Mouse (Mus musculus) forebrain, embryonic 15.5 days (tissue): ENCODE results near the gene Slit3. TPM values are rescaled to one million over a fixed set of nuclear protein-coding genes. Genes with fewer than 3 reads are reported as not detected.
A peak's percentile ranks its signal among the peaks of the same experiment; 100 is the strongest.

Experiments
- ATAC-seq: fragments of 200-750 bp; cut with Nextera tagmentation; replicated peaks from 2 replicates; pipeline ENCODE4 v1.8.0; 2017; ENCODE audit warnings: mild to moderate bottlenecking, moderate TSS enrichment, moderate library complexity
- H3K27ac ChIP-seq: fragments of 300-500 bp; sonication (generic); replicated peaks from 2 replicates; pipeline ENCODE4 v1.5.1; 2015; ENCODE audit warnings: mild to moderate bottlenecking, inconsistent platforms
- H3K27me3 ChIP-seq: fragments of 300-500 bp; sonication (generic); 2 replicates; pipeline ENCODE4 v1.6.1; 2015; ENCODE audit warnings: inconsistent platforms
- H3K36me3 ChIP-seq: fragments of 300-500 bp; sonication (generic); 2 replicates; pipeline ENCODE4 v1.6.1; 2015; ENCODE audit warnings: mild to moderate bottlenecking, inconsistent platforms
- H3K4me1 ChIP-seq: fragments of 300-500 bp; sonication (generic); 2 replicates; pipeline ENCODE4 v1.6.1; 2015; ENCODE audit warnings: inconsistent platforms
- H3K4me2 ChIP-seq: fragments of 300-500 bp; sonication (generic); replicated peaks from 2 replicates; pipeline ENCODE4 v1.6.1; 2015; ENCODE audit warnings: mild to moderate bottlenecking, inconsistent platforms
- H3K4me3 ChIP-seq: fragments of 300-500 bp; sonication (generic); 2 replicates; pipeline ENCODE4 v1.5.1; 2015; ENCODE audit warnings: mild to moderate bottlenecking, inconsistent platforms
- H3K9ac ChIP-seq: fragments of 300-500 bp; sonication (generic); replicated peaks from 2 replicates; pipeline ENCODE4 v1.6.1; 2015; ENCODE audit warnings: mild to moderate bottlenecking, inconsistent platforms
- H3K9me3 ChIP-seq: fragments of 300-500 bp; sonication (generic); 2 replicates; pipeline ENCODE4 v1.6.1; 2016; ENCODE audit warnings: inconsistent platforms
- WGBS: fragments of 180-500 bp; shearing (Covaris S2); methylation state at CpG from one replicate; pipeline ENCODE4 v1.1.7; 2015; ENCODE audit warnings: mixed read lengths; 5-methylcytosine and 5-hydroxymethylcytosine counted together
- polyA plus RNA-seq: library from polyadenylated mRNA; unstranded; fragments of >200 nt; fragmentation: Nextera tagmentation; extraction: Ambion mirVana; gene quantifications from 2 replicates; pipeline ENCODE4 v1.2.1, GENCODE M21; 2015

Slit3 gene
- polyA plus RNA-seq, 1 experiment from 2014 or later: 6.4 TPM

- no peak for ATAC-seq
- peaks cover 25% of the 10 kb centered on the region; the same call in 1 of the 2 replicates for H3K27me3 ChIP-seq
- H3K4me2 ChIP-seq: no peak overlapping the region
- no peak overlapping the region for H3K4me3 ChIP-seq
- no peaks in the 10 kb centered on the region for H3K9me3 ChIP-seq
- 72% methylated on average over 4 of the region's 4 CpGs for WGBS
- H3K4me1 ChIP-seq: peaks cover 7% of the 10 kb centered on the region
- H3K9ac ChIP-seq: no peak overlapping the region
- H3K27ac ChIP-seq: no peak overlapping the region
- H3K36me3 ChIP-seq: no peaks in the 10 kb centered on the region
Measured at GRCm38 (mm10) chr11:35505316-35505715, 384.3 kb downstream of the Slit3 start.

GRCm38 (mm10) chr11:35505817-35506216 is 384.8 kb downstream of the Slit3 start:
- Histone ChIP-seq H3K36me3 (no peaks in the 10 kb centered on the region), H3K9me3 (no peaks in the 10 kb centered on the region), H3K27ac (no peak overlapping the region), H3K4me2 (no peak overlapping the region), H3K4me1 (peaks cover 7% of the 10 kb centered on the region), H3K4me3 (no peak overlapping the region), H3K27me3 (peaks cover 21% of the 10 kb centered on the region; the same call in 1 of the 2 replicates), H3K9ac (no peak overlapping the region)
- no peak for ATAC-seq
- 33% methylated on average over 9 of the region's 9 CpGs for WGBS

- H3K9ac ChIP-seq: no peak overlapping the region
- no peak overlapping the region for H3K4me2 ChIP-seq
- peaks cover 14% of the 10 kb centered on the region; the same call in 1 of the 2 replicates for H3K27me3 ChIP-seq
- H3K36me3 ChIP-seq: no peaks in the 10 kb centered on the region
- H3K4me1 ChIP-seq: peaks cover 12% of the 10 kb centered on the region
- H3K9me3 ChIP-seq: no peaks in the 10 kb centered on the region
- no peak overlapping the region for H3K4me3 ChIP-seq
- 25% methylated on average over 9 of the region's 9 CpGs for WGBS
- H3K27ac ChIP-seq: no peak overlapping the region
- no peak for ATAC-seq
Measured at GRCm38 (mm10) chr11:35507781-35508390, 386.9 kb downstream of the Slit3 start.

DNA sequence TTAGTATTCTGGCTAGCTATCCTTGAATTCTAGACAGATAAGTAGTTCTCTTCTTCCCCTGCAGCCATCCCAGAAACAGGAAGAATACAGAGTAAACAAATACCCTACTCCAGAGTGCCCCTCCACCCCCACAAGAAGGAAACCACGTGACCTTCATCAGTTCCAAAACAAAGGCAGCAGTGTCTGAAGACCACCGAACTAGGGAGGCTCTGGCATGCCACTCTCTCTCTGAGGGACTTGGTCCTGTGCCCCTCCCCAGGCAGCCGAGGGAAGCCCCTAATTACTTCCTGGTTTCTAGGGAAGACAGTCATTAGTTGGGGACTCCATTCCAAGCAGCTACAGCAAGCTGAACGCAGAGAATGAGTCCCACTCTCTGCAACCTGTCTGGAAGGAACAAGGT is 391.7 kb downstream of the Slit3 start:
- 4% methylated on average over 4 of the region's 4 CpGs for WGBS
- Histone ChIP-seq H3K9me3 (no peaks in the 10 kb centered on the region), H3K4me2 (no peak overlapping the region), H3K27me3 (0 out of 2 replicates have a peak, but pooled peaks cover 7% of the 10 kb centered on the region), H3K36me3 (no peaks in the 10 kb centered on the region), H3K27ac (no peak overlapping the region), H3K4me1 (peaks cover 17% of the 10 kb centered on the region), H3K9ac (no peak overlapping the region), H3K4me3 (no peak overlapping the region)
- peak; percentile 55; the same call in 1 of the 2 replicates for ATAC-seq

GRCm38 (mm10) chr11:35513343-35513742 is 392.3 kb downstream of the Slit3 start:
- H3K4me3 ChIP-seq: no peak overlapping the region
- peaks cover 13% of the 10 kb centered on the region for H3K4me1 ChIP-seq
- no peaks in the 10 kb centered on the region for H3K9me3 ChIP-seq
- no peaks in the 10 kb centered on the region for H3K36me3 ChIP-seq
- peak; percentile 49; the same call in 1 of the 2 replicates for ATAC-seq
- 0 out of 2 replicates have a peak overlapping the region, but pooled peaks have one; percentile 12 for H3K27ac ChIP-seq
- WGBS: 5% methylated on average over 6 of the region's 6 CpGs
- 0 out of 2 replicates have a peak, but pooled peaks cover 7% of the 10 kb centered on the region for H3K27me3 ChIP-seq
- no peak overlapping the region for H3K9ac ChIP-seq
- H3K4me2 ChIP-seq: no peak overlapping the region

GRCm38 (mm10) chr11:35522802-35523452 is 401.9 kb downstream of the Slit3 start:
- Histone ChIP-seq H3K9ac (no peak overlapping the region), H3K27me3 (peaks cover 14% of the 10 kb centered on the region), H3K27ac (no peak overlapping the region), H3K4me3 (no peak overlapping the region), H3K36me3 (no peaks in the 10 kb centered on the region), H3K4me2 (no peak overlapping the region), H3K4me1 (peaks cover 18% of the 10 kb centered on the region), H3K9me3 (no peaks in the 10 kb centered on the region)
- no peak for ATAC-seq
- 39% methylated on average over 10 of the region's 10 CpGs for WGBS

DNA sequence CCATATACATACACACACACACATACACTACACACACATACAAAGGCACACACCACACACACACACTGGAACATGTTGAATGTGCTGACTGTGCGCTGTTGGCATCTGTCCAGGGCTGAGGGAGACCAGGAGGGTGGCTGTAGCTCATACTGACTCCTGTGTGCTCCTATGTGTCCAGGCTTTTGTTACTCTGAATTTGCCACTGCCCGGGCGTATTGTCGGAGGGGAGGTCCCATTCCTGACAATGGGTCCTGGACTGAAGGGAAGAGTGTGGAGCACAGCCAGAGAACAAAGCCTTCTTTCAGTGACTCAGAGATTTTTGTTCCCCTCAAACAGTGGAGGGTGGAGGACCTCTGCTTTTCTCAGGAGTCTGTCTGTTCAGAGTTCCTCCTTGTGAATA is 402.7 kb downstream of the Slit3 start:
- Histone ChIP-seq H3K9me3 (no peaks in the 10 kb centered on the region), H3K4me3 (no peak overlapping the region), H3K27ac (no peak overlapping the region), H3K4me2 (no peak overlapping the region), H3K27me3 (peaks cover 14% of the 10 kb centered on the region), H3K36me3 (no peaks in the 10 kb centered on the region), H3K9ac (no peak overlapping the region), H3K4me1 (peaks cover 23% of the 10 kb centered on the region)
- ATAC-seq: no peak
- WGBS: 21% methylated on average over 4 of the region's 4 CpGs

DNA sequence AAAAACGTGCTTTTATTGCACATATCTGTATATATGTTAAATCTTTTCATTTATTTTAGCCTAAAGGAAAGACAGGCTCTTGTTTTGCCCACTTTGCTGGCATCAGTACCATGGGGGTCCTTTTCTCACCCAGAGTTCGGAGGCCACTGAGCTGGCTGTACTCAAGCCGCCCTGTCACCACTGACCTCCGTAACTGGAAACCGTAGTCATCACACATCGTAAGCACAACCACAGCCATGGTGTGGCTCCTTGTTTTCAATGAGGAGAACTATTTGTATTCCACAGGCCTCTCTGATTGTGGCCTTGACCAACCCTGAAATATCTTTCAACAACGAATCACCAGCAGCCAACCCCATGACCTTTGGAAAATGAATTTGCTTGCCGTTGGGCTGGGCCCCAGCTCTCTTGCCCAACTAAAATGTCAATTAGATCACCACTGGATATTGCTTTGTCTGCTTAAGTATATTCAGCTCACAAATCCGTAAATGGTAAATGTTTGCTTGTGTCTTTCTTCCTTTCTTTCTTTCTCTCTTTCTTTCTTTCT is 405.3 kb downstream of the Slit3 start:
- Histone ChIP-seq H3K4me2 (no peak overlapping the region), H3K36me3 (no peaks in the 10 kb centered on the region), H3K27ac (no peak overlapping the region), H3K9ac (no peak overlapping the region), H3K27me3 (peaks cover 22% of the 10 kb centered on the region), H3K4me3 (no peak overlapping the region), H3K9me3 (no peaks in the 10 kb centered on the region), H3K4me1 (peaks cover 23% of the 10 kb centered on the region)
- 77% methylated on average over 9 of the region's 9 CpGs for WGBS
- no peak for ATAC-seq

DNA sequence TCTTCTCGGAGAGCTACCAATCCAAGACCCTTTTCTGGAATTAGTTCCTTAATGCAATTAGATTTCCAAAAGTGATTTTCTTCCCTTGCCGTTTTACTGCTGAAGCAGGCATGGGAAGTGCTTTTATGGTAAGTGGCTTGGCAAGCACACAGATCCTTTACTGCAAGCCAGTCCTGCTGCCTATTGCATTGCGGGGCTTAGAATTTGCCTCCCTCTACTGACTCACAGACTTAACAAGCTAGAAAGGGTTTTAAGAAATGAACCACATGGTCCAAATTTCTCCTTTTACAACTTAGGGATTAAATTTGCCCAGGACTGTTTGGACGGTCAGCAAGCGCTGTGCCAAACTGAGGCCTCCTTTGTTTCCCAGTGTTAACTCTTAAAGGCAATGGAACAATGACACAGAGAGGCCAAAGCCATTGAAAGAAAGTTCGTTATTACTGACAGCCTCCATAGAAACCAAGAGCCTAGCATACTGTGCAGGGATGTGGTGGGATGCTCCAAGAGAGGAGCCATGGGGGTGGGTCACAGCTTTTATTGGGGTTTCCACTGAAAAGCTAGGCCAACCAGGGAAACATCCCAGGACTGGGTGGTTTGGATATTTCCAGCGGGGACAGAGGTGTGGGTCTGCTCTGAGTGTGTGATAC is 406.9 kb downstream of the Slit3 start:
- WGBS: 10% methylated on average over 7 of the region's 7 CpGs
- Histone ChIP-seq H3K27me3 (peaks cover 26% of the 10 kb centered on the region), H3K36me3 (no peaks in the 10 kb centered on the region), H3K9ac (no peak overlapping the region), H3K4me2 (no peak overlapping the region), H3K4me3 (no peak overlapping the region), H3K4me1 (peaks cover 23% of the 10 kb centered on the region), H3K27ac (peak overlapping the region; percentile 4; the same call in 1 of the 2 replicates), H3K9me3 (no peaks in the 10 kb centered on the region)
- peak; percentile 74 for ATAC-seq

DNA sequence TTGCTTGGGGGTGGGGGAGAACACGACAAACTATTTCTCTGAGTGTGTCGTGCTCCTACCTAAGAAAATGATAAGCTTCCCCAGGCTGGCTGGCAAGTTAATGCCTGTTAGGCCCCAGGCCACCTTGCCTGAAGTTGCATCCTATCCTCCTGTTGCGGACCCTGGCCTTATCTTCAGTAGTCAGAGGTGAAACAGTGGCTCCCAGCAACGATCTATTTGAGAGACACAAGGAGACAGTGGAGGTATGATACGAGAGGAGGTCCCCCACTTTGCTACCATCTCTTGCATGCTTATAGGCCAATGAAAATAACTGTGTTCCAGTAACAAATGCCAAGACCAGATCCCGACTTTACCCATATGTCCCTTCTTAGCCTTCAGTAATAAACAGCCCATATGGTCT is 414.0 kb downstream of the Slit3 start:
- Histone ChIP-seq H3K27me3 (peaks cover 53% of the 10 kb centered on the region), H3K4me1 (peaks cover 10% of the 10 kb centered on the region), H3K9me3 (no peaks in the 10 kb centered on the region), H3K4me3 (no peak overlapping the region), H3K36me3 (no peaks in the 10 kb centered on the region), H3K9ac (no peak overlapping the region), H3K4me2 (no peak overlapping the region), H3K27ac (no peak overlapping the region)
- WGBS: 79% methylated on average over 6 of the region's 6 CpGs
- ATAC-seq: no peak

GRCm38 (mm10) chr11:35537128-35538088 is 416.4 kb downstream of the Slit3 start:
- ATAC-seq: no peak
- Histone ChIP-seq H3K27me3 (peaks cover 62% of the 10 kb centered on the region), H3K36me3 (no peaks in the 10 kb centered on the region)

More at GRCm38 (mm10) chr11:35537128-35538088, 416.4 kb downstream of the Slit3 start:
- Histone ChIP-seq H3K9ac (no peak overlapping the region), H3K4me3 (no peak overlapping the region), H3K4me1 (peaks cover 10% of the 10 kb centered on the region), H3K9me3 (no peaks in the 10 kb centered on the region), H3K27ac (no peak overlapping the region), H3K4me2 (no peak overlapping the region)
- WGBS: 35% methylated on average over 18 of the region's 18 CpGs
